Mouse (Mus musculus) thymus, postnatal 10 days (tissue): ENCODE data around the gene Ifit2.
"Not testable (repeated sequence)": the region's sequence is repeated elsewhere in the genome, so short reads cannot be mapped to it uniquely, and the experiment has no call there.

Source experiments
- DNase-seq, 2 experiments: peaks; one replicate each; pipeline ENCODE4 v3.0.0; 2021; ENCODE audit warnings: low spot score in 2 of 2

Ifit2 gene

GRCm38 (mm10) chr19:34596811-34597210 is 46.3 kb downstream of the Ifit2 start:
- no peak for DNase-seq

- DNase-seq: no peak
Measured at GRCm38 (mm10) chr19:34598341-34598740, 47.8 kb downstream of the Ifit2 start.

- DNase-seq: not testable (repeated sequence)
Measured at GRCm38 (mm10) chr19:34599250-34599649, 48.8 kb downstream of the Ifit2 start.

GRCm38 (mm10) chr19:34601888-34602287 is 51.4 kb downstream of the Ifit2 start, which contains the start of gene Ifit1bl1:
Gene Ifit1bl1 (minus strand): TSS chr19:34601956.
- DNase-seq: not testable (repeated sequence)

- no peak for DNase-seq
Measured at GRCm38 (mm10) chr19:34605472-34605871, 55.0 kb downstream of the Ifit2 start.

GRCm38 (mm10) chr19:34607237-34608051 is 57.0 kb downstream of the Ifit2 start, which contains the start of gene Ifit3b:
Gene Ifit3b (plus strand): TSS chr19:34607970.
- not testable (repeated sequence) for DNase-seq

- DNase-seq: not testable (repeated sequence)
Measured at GRCm38 (mm10) chr19:34610118-34610517, 59.6 kb downstream of the Ifit2 start.

- DNase-seq: not testable (repeated sequence)
Measured at GRCm38 (mm10) chr19:34612243-34613001, 61.9 kb downstream of the Ifit2 start.

GRCm38 (mm10) chr19:34620871-34621270 is 70.4 kb downstream of the Ifit2 start:
- DNase-seq: no peak

- no peak for DNase-seq
Measured at GRCm38 (mm10) chr19:34623781-34624180, 73.3 kb downstream of the Ifit2 start.

GRCm38 (mm10) chr19:34624663-34625062 is 74.2 kb downstream of the Ifit2 start:
- DNase-seq: no peak
